Mouse (Mus musculus): Measurements from ENCODE around the gene Olfr560.

Gene Olfr560

GRCm38 (mm10) chr7:102759266-102759665 lies at the start of gene Olfr560, which contains the start of gene Olfr78:
Gene Olfr560 (minus strand): TSS chr7:102759366.
Gene Olfr78 (minus strand): TSS chr7:102759471.
- no peak for DNase-seq

- no peak for DNase-seq
Measured at GRCm38 (mm10) chr7:102803180-102803579, 44.0 kb upstream of the Olfr560 start, which contains the start of gene Olfr564. Gene Olfr564 (plus strand): TSS chr7:102803480.

- DNase-seq, result no peak
Measured at GRCm38 (mm10) chr7:102770921-102771320, 11.8 kb upstream of the Olfr560 start, which contains the start of gene Olfr561. Gene Olfr561 (plus strand): TSS chr7:102771221.

GRCm38 (mm10) chr7:102752086-102752485 lies 7.1 kb downstream of the Olfr560 start:
- no peak for DNase-seq

- no peak for DNase-seq
Measured at GRCm38 (mm10) chr7:102737705-102738104, 21.5 kb downstream of the Olfr560 start.

- no peak for DNase-seq
Measured at GRCm38 (mm10) chr7:102733793-102734192, 25.4 kb downstream of the Olfr560 start.

GRCm38 (mm10) chr7:102727391-102727790 lies 31.8 kb downstream of the Olfr560 start, which contains the start of gene Olfr559:
Gene Olfr559 (minus strand): TSS chr7:102727491.
- DNase-seq, result no peak

- no peak for DNase-seq
Measured at GRCm38 (mm10) chr7:102718970-102719369, 40.2 kb downstream of the Olfr560 start, which contains the start of gene Olfr33. Gene Olfr33 (minus strand): TSS chr7:102719070.

GRCm38 (mm10) chr7:102701915-102702314 lies 57.3 kb downstream of the Olfr560 start, which contains the start of gene Olfr558:
Gene Olfr558 (plus strand): TSS chr7:102702215.
- no peak for DNase-seq
